Mouse (Mus musculus): Measurements from ENCODE around the gene Efcab14.

DNA sequence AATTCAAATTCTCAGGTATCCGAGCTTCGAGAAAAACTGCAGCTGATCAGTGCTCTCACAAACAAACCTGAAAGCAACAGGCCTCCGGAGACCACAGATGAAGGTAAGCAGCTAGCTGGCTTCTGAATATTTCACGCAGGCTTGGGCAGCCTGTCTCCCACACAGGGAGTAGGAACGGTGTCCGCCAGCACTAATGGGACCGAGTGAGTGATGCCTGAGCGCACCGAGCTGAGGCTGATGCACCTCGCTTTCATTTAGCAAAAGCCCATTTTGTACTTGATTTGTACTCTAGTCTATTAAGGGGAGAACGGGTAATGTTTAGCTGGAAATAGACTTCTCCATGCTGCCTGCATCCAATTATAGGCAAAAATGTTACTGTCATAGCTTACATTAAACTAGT is 27.0 kb downstream of the Efcab14 start:
- TF ChIP-seq EP300 (IDR thresholded peaks at IDR 0.05; ENCODE audit: insufficient read depth, low read depth, low read length) (no peak), POLR2A (IDR thresholded peaks at IDR 0.05; ENCODE audit: insufficient read depth, low read depth, low read length) (no peak)

Measured in heart, adult 2 months (tissue).